Mouse (Mus musculus): ENCODE measurements around the gene Aox1.

DNA sequence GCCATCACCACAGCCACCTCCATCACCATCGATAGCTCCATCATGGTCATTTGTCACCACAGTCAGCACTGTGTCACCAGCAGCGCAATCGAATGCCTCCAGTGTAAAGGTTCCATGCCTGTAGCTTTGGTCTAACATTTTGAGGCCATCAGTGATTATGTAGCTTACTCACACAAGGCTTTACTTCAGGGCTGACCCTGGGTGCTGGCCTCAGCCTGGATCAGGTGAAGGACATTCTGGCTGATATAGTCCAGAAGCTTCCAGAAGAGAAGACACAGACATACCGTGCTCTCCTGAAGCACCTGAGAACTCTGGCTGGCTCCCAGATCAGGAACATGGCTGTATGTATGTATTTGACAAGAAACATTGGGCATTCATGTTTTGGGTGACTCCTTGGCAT is 29.1 kb downstream of the Aox1 start:
- no peak for TF ChIP-seq CTCF (IDR thresholded peaks at IDR 0.05; ENCODE audit: extremely low read depth, insufficient read length, insufficient replicate concordance, low read depth, low read length)
- TF ChIP-seq POLR2A (IDR thresholded peaks at IDR 0.05; ENCODE audit: low read depth, low read length), result no peak

Measured in small intestine, adult 2 months (tissue).